Mouse (Mus musculus) kidney, postnatal 0 days (tissue): Measurements from ENCODE around the gene Mthfsd. TPM values are rescaled to one million over a fixed set of nuclear protein-coding genes. Genes with fewer than 3 reads are reported as not detected.

Experiments
- ATAC-seq: fragments of 200-750 bp; cut with Nextera tagmentation; replicated peaks from 2 replicates; pipeline ENCODE4 v1.8.0; 2017; ENCODE audit warnings: low read depth, moderate number of reproducible peaks, moderate TSS enrichment, moderate library complexity; ENCODE audit not compliant: low FRiP score
- DNase-seq: peaks from one replicate; pipeline ENCODE4 v3.0.0-alpha.2; 2016; ENCODE audit warnings: low spot score
- H3K27ac ChIP-seq: fragments of 300-500 bp; sonication (generic); 2 replicates; pipeline ENCODE4 v1.5.1; 2014; ENCODE audit warnings: mild to moderate bottlenecking
- H3K27me3 ChIP-seq: fragments of 300-500 bp; sonication (generic); 2 replicates; pipeline ENCODE4 v1.6.1; 2014; ENCODE audit warnings: low read length, mixed read lengths; ENCODE audit not compliant: insufficient read depth
- H3K36me3 ChIP-seq: fragments of 300-500 bp; sonication (generic); 2 replicates; pipeline ENCODE4 v1.6.1; 2014; ENCODE audit warnings: low read length, mixed read lengths; ENCODE audit not compliant: insufficient read depth
- H3K4me1 ChIP-seq: fragments of 300-500 bp; sonication (generic); replicated peaks from 2 replicates; pipeline ENCODE4 v1.6.1; 2014; ENCODE audit warnings: antibody characterized with exemption, low read length, mixed read lengths; ENCODE audit not compliant: insufficient read depth
- H3K4me2 ChIP-seq: fragments of 300-500 bp; sonication (generic); 2 replicates; pipeline ENCODE4 v1.6.1; 2014; ENCODE audit warnings: mild to moderate bottlenecking, low read length, moderate library complexity, mixed read lengths
- H3K4me3 ChIP-seq: fragments of 300-500 bp; sonication (generic); replicated peaks from 2 replicates; pipeline ENCODE4 v1.5.1; 2014; ENCODE audit warnings: low read depth, low read length
- H3K9ac ChIP-seq: fragments of 300-500 bp; sonication (generic); 2 replicates; pipeline ENCODE4 v1.6.1; 2014; ENCODE audit warnings: low read depth, low read length
- H3K9me3 ChIP-seq: fragments of 300-500 bp; sonication (generic); replicated peaks from 2 replicates; pipeline ENCODE4 v1.6.1; 2016; ENCODE audit warnings: low read length, inconsistent platforms, mixed read lengths
- CTCF ChIP-seq: IDR thresholded peaks from 2 replicates; pipeline ENCODE4 v1.5.1; 2016; ENCODE audit warnings: antibody characterized with exemption, low read depth, mild to moderate bottlenecking, moderate library complexity
- WGBS: fragments of 180-500 bp; shearing (Covaris S2); extraction: QIAGEN DNeasy Blood & Tissue Kit; methylation state at CpG from one replicate; pipeline ENCODE4 v1.1.7; 2014; 5-methylcytosine and 5-hydroxymethylcytosine counted together
- polyA plus RNA-seq: library from polyadenylated mRNA; unstranded; fragments of >200 nt; fragmentation: Nextera tagmentation; extraction: Ambion mirVana; gene quantifications from 2 replicates; pipeline ENCODE4 v1.2.1, GENCODE M21; 2015

Mthfsd gene
- polyA plus RNA-seq, 1 experiment from 2014 or later, result 60.3 TPM

GRCm38 (mm10) chr8:121071454-121071853, 36.7 kb downstream of the Mthfsd start:
- no peak overlapping the region for H3K4me2 ChIP-seq
- TF ChIP-seq CTCF, result peak; percentile 41
- ATAC-seq (0 out of 2 replicates have a peak, but pooled peaks have one; percentile 25), DNase-seq (peak; percentile 69)
- no peaks in the 10 kb centered on the region for H3K9me3 ChIP-seq
- H3K9ac ChIP-seq, result no peak overlapping the region
- H3K4me3 ChIP-seq, result no peak overlapping the region
- no peak overlapping the region for H3K27ac ChIP-seq
- peaks cover 66% of the 10 kb centered on the region for H3K27me3 ChIP-seq
- WGBS, result 3% methylated on average over 12 of the region's 12 CpGs
- no peaks in the 10 kb centered on the region for H3K36me3 ChIP-seq
- H3K4me1 ChIP-seq, result peaks cover 6% of the 10 kb centered on the region; the same call in 1 of the 2 replicates

DNA sequence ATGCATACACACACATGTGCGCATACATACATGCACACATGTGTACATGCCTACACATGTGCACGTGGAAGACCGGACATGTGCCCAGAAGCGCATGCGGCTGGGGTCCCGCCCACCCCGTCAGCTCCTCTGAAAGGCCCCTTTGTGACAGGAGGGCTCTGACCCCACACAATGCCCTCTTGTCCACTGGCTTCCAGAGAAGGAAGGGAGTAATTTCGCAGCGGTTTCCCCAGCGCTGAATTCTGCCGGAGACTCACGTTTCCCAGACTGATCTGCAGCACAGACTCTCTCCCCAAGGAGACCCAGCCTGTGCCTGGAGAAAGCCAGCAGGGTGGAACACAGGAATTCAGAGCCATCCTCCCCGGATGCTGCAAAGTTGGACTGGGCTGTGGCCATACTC, 44.5 kb downstream of the Mthfsd start:
- H3K9me3 ChIP-seq, result no peaks in the 10 kb centered on the region

DNA sequence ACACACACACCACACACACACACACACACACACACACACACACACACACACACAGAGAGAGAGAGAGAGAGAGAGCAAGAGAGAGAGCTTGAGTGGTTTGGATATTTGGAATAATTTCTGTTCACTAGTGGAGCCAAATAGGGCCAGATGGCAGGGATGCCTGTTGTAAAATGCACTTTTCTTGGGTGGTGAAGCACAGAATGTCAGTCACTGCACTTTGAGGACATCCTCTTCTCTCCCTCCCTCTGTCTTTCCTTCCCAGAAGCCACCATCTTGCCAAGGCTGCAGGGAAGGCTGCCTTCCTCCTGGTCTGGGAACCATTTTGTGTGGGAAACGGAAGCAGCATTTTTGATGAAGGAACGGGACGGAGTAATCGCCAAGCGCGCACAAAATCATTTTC, 45.7 kb downstream of the Mthfsd start:
- Histone ChIP-seq H3K4me3 (no peak overlapping the region), H3K4me2 (no peak overlapping the region), H3K9me3 (no peaks in the 10 kb centered on the region), H3K27ac (no peak overlapping the region), H3K9ac (no peak overlapping the region), H3K36me3 (no peaks in the 10 kb centered on the region), H3K4me1 (no peaks in the 10 kb centered on the region), H3K27me3 (peaks cover 19% of the 10 kb centered on the region)
- ATAC-seq, result no peak
- 90% methylated on average over 6 of the region's 6 CpGs for WGBS
- DNase-seq, result no peak
- no peak for TF ChIP-seq CTCF

More for the DNA sequence above, 44.5 kb downstream of the Mthfsd start:
- no peak overlapping the region for H3K4me3 ChIP-seq
- no peak overlapping the region for H3K27ac ChIP-seq
- no peak overlapping the region for H3K9ac ChIP-seq
- ATAC-seq, result no peak
- no peaks in the 10 kb centered on the region for H3K36me3 ChIP-seq
- no peak overlapping the region for H3K4me2 ChIP-seq
- no peak for TF ChIP-seq CTCF
- DNase-seq, result no peak
- no peaks in the 10 kb centered on the region for H3K4me1 ChIP-seq
- WGBS, result 46% methylated on average over 13 of the region's 13 CpGs
- H3K27me3 ChIP-seq, result peaks cover 14% of the 10 kb centered on the region; the same call in 1 of the 2 replicates

GRCm38 (mm10) chr8:121059098-121059497, 49.1 kb downstream of the Mthfsd start:
- no peak for TF ChIP-seq CTCF
- no peak for DNase-seq
- Histone ChIP-seq H3K36me3 (no peaks in the 10 kb centered on the region), H3K27me3 (peaks cover 5% of the 10 kb centered on the region; the same call in 1 of the 2 replicates), H3K9me3 (no peaks in the 10 kb centered on the region), H3K9ac (no peak overlapping the region), H3K27ac (no peak overlapping the region), H3K4me1 (no peaks in the 10 kb centered on the region), H3K4me3 (no peak overlapping the region), H3K4me2 (no peak overlapping the region)
- ATAC-seq, result no peak
- WGBS, result 86% methylated on average over 7 of the region's 7 CpGs

DNA sequence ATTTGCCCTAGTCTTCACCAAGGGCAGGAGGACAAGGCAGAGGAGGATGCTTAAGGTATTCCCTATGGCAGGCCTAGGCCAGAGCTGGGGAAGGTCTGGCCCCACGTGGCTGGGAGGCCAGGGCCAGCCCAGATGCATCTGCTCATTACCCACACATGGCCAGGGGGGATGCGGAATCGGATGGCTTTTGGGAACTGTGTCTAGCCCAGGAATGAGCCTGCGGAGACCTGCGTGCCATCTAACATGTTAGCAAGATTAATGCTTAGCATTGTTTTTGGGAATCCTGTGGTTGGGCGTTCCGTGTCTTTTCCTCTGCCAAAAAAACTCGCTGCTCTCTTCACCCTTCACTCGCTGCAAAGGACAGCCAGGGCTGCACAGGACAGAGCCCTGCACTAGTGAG, 50.1 kb downstream of the Mthfsd start:
- Histone ChIP-seq H3K27ac (no peak overlapping the region), H3K4me2 (no peak overlapping the region), H3K27me3 (peaks cover 5% of the 10 kb centered on the region; the same call in 1 of the 2 replicates), H3K4me3 (no peak overlapping the region), H3K9me3 (no peaks in the 10 kb centered on the region), H3K36me3 (no peaks in the 10 kb centered on the region), H3K4me1 (no peaks in the 10 kb centered on the region), H3K9ac (no peak overlapping the region)
- ATAC-seq (no peak), DNase-seq (no peak)
- no peak for TF ChIP-seq CTCF
- 59% methylated on average over 9 of the region's 9 CpGs for WGBS

DNA sequence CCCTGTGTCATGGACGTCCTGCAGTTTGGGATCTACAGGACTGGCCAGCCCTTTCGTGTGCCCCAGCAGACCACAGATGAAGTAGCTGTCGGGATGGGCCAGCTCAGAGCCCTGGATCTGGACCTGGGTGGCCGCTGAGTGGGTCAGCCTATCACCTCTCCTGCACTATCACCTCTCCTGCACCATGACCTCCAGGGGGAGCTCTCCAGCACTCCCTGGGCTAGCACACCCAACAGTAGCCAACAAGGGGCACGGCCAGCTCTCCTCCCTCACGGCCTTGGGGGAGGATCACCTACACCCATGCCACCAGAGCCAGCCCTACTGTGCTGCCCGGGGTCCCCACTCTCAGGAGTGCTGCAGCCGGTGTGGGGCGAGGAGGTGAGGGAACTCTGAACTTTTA, 60.8 kb downstream of the Mthfsd start:
- H3K27me3 ChIP-seq, result no peaks in the 10 kb centered on the region; the same call in 1 of the 2 replicates
- ATAC-seq (no peak), DNase-seq (no peak)
- no peak overlapping the region for H3K4me3 ChIP-seq
- TF ChIP-seq CTCF, result peak; percentile 40
- no peaks in the 10 kb centered on the region for H3K36me3 ChIP-seq
- H3K9me3 ChIP-seq, result no peaks in the 10 kb centered on the region
- H3K4me1 ChIP-seq, result no peaks in the 10 kb centered on the region
- no peak overlapping the region for H3K27ac ChIP-seq
- H3K9ac ChIP-seq, result no peak overlapping the region
- 71% methylated on average over 9 of the region's 9 CpGs for WGBS
- no peak overlapping the region for H3K4me2 ChIP-seq
